Mouse (Mus musculus) liver, embryonic 16.5 days (tissue): ENCODE measurements around the gene Htr2a. TPM values are rescaled to one million over a fixed set of nuclear protein-coding genes. Genes with fewer than 3 reads are reported as not detected.
A peak's percentile ranks its signal among the peaks of the same experiment; 100 is the strongest.

ENCODE experiments used
- ATAC-seq: fragments of 200-750 bp; cut with Nextera tagmentation; 2 replicates; pipeline ENCODE4 v1.8.0; 2017; ENCODE audit warnings: low read depth, mild to moderate bottlenecking, moderate number of reproducible peaks, moderate library complexity
- H3K27ac ChIP-seq: fragments of 300-500 bp; sonication (generic); 2 replicates; pipeline ENCODE4 v1.5.1; 2014; ENCODE audit warnings: mild to moderate bottlenecking, low read length
- H3K27me3 ChIP-seq: fragments of 300-500 bp; sonication (generic); 2 replicates; pipeline ENCODE4 v1.6.1; 2014; ENCODE audit warnings: low read depth, low read length, mixed read lengths; ENCODE audit not compliant: control insufficient read depth, insufficient read depth
- H3K36me3 ChIP-seq: fragments of 300-500 bp; sonication (generic); 2 replicates; pipeline ENCODE4 v1.6.1; 2014; ENCODE audit warnings: mild to moderate bottlenecking; ENCODE audit not compliant: control insufficient read depth, insufficient read depth
- H3K4me1 ChIP-seq: fragments of 300-500 bp; sonication (generic); 2 replicates; pipeline ENCODE4 v1.6.1; 2014; ENCODE audit warnings: low read depth, low read length, mixed read lengths; ENCODE audit not compliant: control insufficient read depth
- H3K4me2 ChIP-seq: fragments of 300-500 bp; sonication (generic); 2 replicates; pipeline ENCODE4 v1.6.1; 2014; ENCODE audit warnings: low read depth, low read length, mixed read lengths
- H3K4me3 ChIP-seq: fragments of 300-500 bp; sonication (generic); 2 replicates; pipeline ENCODE4 v1.5.1; 2014; ENCODE audit warnings: low read depth, mild to moderate bottlenecking, low read length
- H3K9ac ChIP-seq: fragments of 300-500 bp; sonication (generic); 2 replicates; pipeline ENCODE4 v1.6.1; 2014; ENCODE audit warnings: low read depth, low read length
- H3K9me3 ChIP-seq: fragments of 300-500 bp; sonication (generic); replicated peaks from 2 replicates; pipeline ENCODE4 v1.6.1; 2016; ENCODE audit warnings: low read length; ENCODE audit not compliant: control insufficient read depth
- WGBS: fragments of 180-500 bp; shearing (Covaris S2); extraction: QIAGEN DNeasy Blood & Tissue Kit; methylation state at CpG from one replicate; pipeline ENCODE4 v1.1.7; 2014; ENCODE audit not compliant: insufficient replicate concordance; 5-methylcytosine and 5-hydroxymethylcytosine counted together
- polyA plus RNA-seq: library from polyadenylated mRNA; unstranded; fragments of >200 nt; fragmentation: Nextera tagmentation; extraction: Ambion mirVana; gene quantifications from 2 replicates; pipeline ENCODE4 v1.2.1, GENCODE M21; 2015

The Htr2a gene
- polyA plus RNA-seq, 1 experiment from 2014 or later = 0.19 TPM

- ATAC-seq = no peak
- Histone ChIP-seq H3K9me3 (no peaks in the 10 kb centered on the region), H3K27ac (no peak overlapping the region), H3K36me3 (no peaks in the 10 kb centered on the region), H3K9ac (no peak overlapping the region), H3K4me3 (no peak overlapping the region), H3K27me3 (no peaks in the 10 kb centered on the region), H3K4me1 (no peaks in the 10 kb centered on the region; the same call in 1 of the 2 replicates), H3K4me2 (no peak overlapping the region)
- WGBS = 67% methylated on average over 5 of the region's 5 CpGs
These were observed 39.2 kb downstream of the Htr2a start for GRCm38 (mm10) chr14:74679841-74680240.

GRCm38 (mm10) chr14:74684298-74684978 is 43.8 kb downstream of the Htr2a start:
- Histone ChIP-seq H3K27ac (no peak overlapping the region), H3K36me3 (no peaks in the 10 kb centered on the region), H3K27me3 (no peaks in the 10 kb centered on the region), H3K9ac (no peak overlapping the region), H3K4me2 (no peak overlapping the region), H3K9me3 (no peaks in the 10 kb centered on the region), H3K4me3 (no peak overlapping the region), H3K4me1 (no peaks in the 10 kb centered on the region; the same call in 1 of the 2 replicates)
- peak; percentile 60; the same call in 1 of the 2 replicates for ATAC-seq
- WGBS = 55% methylated on average over 5 of the region's 5 CpGs

GRCm38 (mm10) chr14:74691963-74692362 is 51.3 kb downstream of the Htr2a start:
- ATAC-seq = no peak
- no peaks in the 10 kb centered on the region for H3K27me3 ChIP-seq
- H3K9ac ChIP-seq = no peak overlapping the region
- H3K27ac ChIP-seq = no peak overlapping the region
- no peaks in the 10 kb centered on the region for H3K36me3 ChIP-seq
- 68% methylated on average over 2 of the region's 2 CpGs for WGBS
- H3K4me1 ChIP-seq = no peaks in the 10 kb centered on the region
- H3K4me2 ChIP-seq = no peak overlapping the region
- no peaks in the 10 kb centered on the region for H3K9me3 ChIP-seq
- no peak overlapping the region for H3K4me3 ChIP-seq

- no peak overlapping the region for H3K4me3 ChIP-seq
- H3K4me1 ChIP-seq = no peaks in the 10 kb centered on the region
- no peaks in the 10 kb centered on the region for H3K9me3 ChIP-seq
- H3K9ac ChIP-seq = no peak overlapping the region
- H3K36me3 ChIP-seq = no peaks in the 10 kb centered on the region
- H3K27ac ChIP-seq = no peak overlapping the region
- no peaks in the 10 kb centered on the region for H3K27me3 ChIP-seq
- ATAC-seq = no peak
- 50% methylated on average over 4 of the region's 4 CpGs for WGBS
- no peak overlapping the region for H3K4me2 ChIP-seq
These were observed 56.1 kb downstream of the Htr2a start for GRCm38 (mm10) chr14:74696766-74697165.

GRCm38 (mm10) chr14:74697432-74697831 is 56.8 kb downstream of the Htr2a start:
- no peak overlapping the region for H3K4me2 ChIP-seq
- H3K27me3 ChIP-seq = no peaks in the 10 kb centered on the region
- H3K27ac ChIP-seq = no peak overlapping the region
- ATAC-seq = no peak
- H3K4me3 ChIP-seq = no peak overlapping the region
- H3K4me1 ChIP-seq = no peaks in the 10 kb centered on the region
- no peaks in the 10 kb centered on the region for H3K36me3 ChIP-seq
- no peak overlapping the region for H3K9ac ChIP-seq
- no peaks in the 10 kb centered on the region for H3K9me3 ChIP-seq

GRCm38 (mm10) chr14:74699241-74699640 is 58.6 kb downstream of the Htr2a start:
- 49% methylated on average over 3 of the region's 3 CpGs for WGBS
- Histone ChIP-seq H3K36me3 (no peaks in the 10 kb centered on the region), H3K4me2 (no peak overlapping the region), H3K27me3 (no peaks in the 10 kb centered on the region), H3K4me3 (no peak overlapping the region), H3K9me3 (no peaks in the 10 kb centered on the region), H3K27ac (no peak overlapping the region), H3K9ac (no peak overlapping the region), H3K4me1 (no peaks in the 10 kb centered on the region)
- ATAC-seq = no peak

GRCm38 (mm10) chr14:74703930-74704329 is 63.3 kb downstream of the Htr2a start:
- WGBS = 41% methylated on average over 6 of the region's 6 CpGs
- H3K27me3 ChIP-seq = no peaks in the 10 kb centered on the region
- ATAC-seq = no peak

GRCm38 (mm10) chr14:74709054-74709453 is 68.4 kb downstream of the Htr2a start:
- no peak overlapping the region for H3K27ac ChIP-seq
- H3K4me2 ChIP-seq = no peak overlapping the region
- no peaks in the 10 kb centered on the region for H3K9me3 ChIP-seq
- no peak overlapping the region for H3K9ac ChIP-seq
- 11% methylated on average over 3 of the region's 3 CpGs for WGBS
- H3K4me3 ChIP-seq = no peak overlapping the region
- H3K4me1 ChIP-seq = no peaks in the 10 kb centered on the region
- ATAC-seq = no peak
- no peaks in the 10 kb centered on the region for H3K36me3 ChIP-seq
- H3K27me3 ChIP-seq = no peaks in the 10 kb centered on the region

More at GRCm38 (mm10) chr14:74703930-74704329, 63.3 kb downstream of the Htr2a start:
- no peak overlapping the region for H3K4me2 ChIP-seq
- H3K4me1 ChIP-seq = no peaks in the 10 kb centered on the region
- H3K9me3 ChIP-seq = no peaks in the 10 kb centered on the region
- no peaks in the 10 kb centered on the region for H3K36me3 ChIP-seq
- no peak overlapping the region for H3K9ac ChIP-seq
- no peak overlapping the region for H3K4me3 ChIP-seq
- H3K27ac ChIP-seq = no peak overlapping the region

GRCm38 (mm10) chr14:74723541-74723940 is 82.9 kb downstream of the Htr2a start:
- Histone ChIP-seq H3K4me3 (no peak overlapping the region), H3K36me3 (no peaks in the 10 kb centered on the region), H3K27me3 (no peaks in the 10 kb centered on the region), H3K9me3 (no peaks in the 10 kb centered on the region), H3K9ac (no peak overlapping the region), H3K4me1 (no peaks in the 10 kb centered on the region), H3K4me2 (no peak overlapping the region), H3K27ac (no peak overlapping the region)
- WGBS = 50% methylated on average over 3 of the region's 3 CpGs
- no peak for ATAC-seq
